ENCODE assay signal across 11 mouse cellular contexts in the genomic region with DNA sequence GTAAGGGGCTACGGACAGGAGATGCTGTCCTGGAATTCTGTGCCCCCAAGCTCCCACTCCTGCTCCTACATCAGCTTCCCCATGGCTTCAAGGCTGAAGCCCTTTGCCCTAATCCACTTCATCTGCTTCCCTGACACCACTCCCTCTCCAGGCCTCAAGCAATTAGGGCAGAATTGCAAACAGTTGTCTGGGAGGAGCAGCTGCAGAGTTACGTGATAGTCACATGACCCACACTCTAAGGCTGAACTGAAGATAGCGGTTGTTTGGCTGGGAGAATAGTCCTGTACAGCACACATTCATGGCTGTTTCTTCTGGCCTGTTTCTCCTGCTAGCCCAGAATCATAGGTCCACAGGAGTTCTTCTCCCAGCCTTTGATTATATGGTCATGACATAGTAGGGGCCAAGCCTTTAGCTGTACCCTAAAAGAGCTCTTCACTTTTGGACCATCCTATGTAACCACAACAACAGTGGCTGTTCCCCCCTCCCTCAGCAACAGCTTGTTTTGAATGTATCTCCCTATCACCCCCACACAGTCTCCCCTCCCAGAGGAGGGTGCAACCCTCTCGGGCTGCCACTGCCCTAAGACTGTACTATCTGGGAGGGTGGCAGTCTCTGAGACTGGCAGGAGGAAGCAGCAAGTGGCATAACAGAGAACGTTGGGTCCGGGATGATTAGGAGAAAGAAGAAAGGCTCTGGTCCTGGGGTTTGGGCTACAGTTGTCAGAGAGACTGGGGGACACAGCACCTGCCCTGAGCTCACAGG. TPM values are rescaled to one million over a fixed set of nuclear protein-coding genes. Genes with fewer than 3 reads are reported as not detected.
DNase-seq lines count a peak whose midpoint lies in the region; ATAC-seq and TF ChIP-seq lines count a peak whose summit lies in the region.
"Had no signal": no experiment of that assay in that cellular context is flagged by ENCODE, and none has a peak within 500 bp of the region (broad histone marks: within the 10 kb centered on the region; RNA-seq: fewer than 3 reads in every experiment).

No protein-coding gene starts in this region.

- WGBS in embryonic facial prominence, embryonic 14.5 days, result 48% methylated on average over 6 of the region's 6 CpGs
- 45% methylated on average over 6 of the region's 6 CpGs for WGBS in limb, embryonic 15.5 days

- no peak overlapping the region for H3ac ChIP-seq in C2C12 (ENCODE audit: control insufficient read depth, insufficient read length, low read depth)

- no peak for TF ChIP-seq CTCF in C2C12 (IDR thresholded peaks at IDR 0.05; ENCODE audit: control insufficient read depth, insufficient read depth, insufficient read length)

- peaks cover 14% of the 10 kb centered on the region; the same call in 1 of the 2 replicates for H3K4me1 ChIP-seq in embryonic facial prominence, embryonic 14.5 days (ENCODE audit: control insufficient read depth, insufficient read depth, low read length)
- peaks cover 24% of the 10 kb centered on the region for H3K4me1 ChIP-seq in limb, embryonic 15.5 days

- no peak overlapping the region for H3K4me2 ChIP-seq in embryonic facial prominence, embryonic 14.5 days (ENCODE audit: low read depth, low read length)
- H3K4me2 ChIP-seq in limb, embryonic 15.5 days, result no peak overlapping the region
- H3K4me2 ChIP-seq: heart, embryonic 13.5 days had no signal

- peak overlapping the region; percentile 52 for H3K27ac ChIP-seq in embryonic facial prominence, embryonic 14.5 days (replicated peaks; ENCODE audit: low read depth, low read length)
- 0 out of 2 replicates have a peak overlapping the region, but pooled peaks have one; percentile 48 for H3K27ac ChIP-seq in limb, embryonic 15.5 days
- H3K27ac ChIP-seq: heart, embryonic 13.5 days had no signal

- no peak overlapping the region for H3K9ac ChIP-seq in embryonic facial prominence, embryonic 14.5 days (ENCODE audit: low read depth, low read length)
- no peak overlapping the region for H3K9ac ChIP-seq in limb, embryonic 15.5 days
- H3K9ac ChIP-seq: heart, embryonic 13.5 days had no signal

- H3K79me3 ChIP-seq in C2C12 (ENCODE audit: low read depth), result no peaks in the 10 kb centered on the region

- no peaks in the 10 kb centered on the region for H3K79me2 ChIP-seq in C2C12 (ENCODE audit: control insufficient read depth, insufficient read depth)

- no peak overlapping the region for H3K4me3 ChIP-seq in C2C12 (ENCODE audit: insufficient read depth, poor library complexity, severe bottlenecking)
- no peak overlapping the region for H3K4me3 ChIP-seq in embryonic facial prominence, embryonic 14.5 days (ENCODE audit: low read depth, low read length)
- H3K4me3 ChIP-seq in limb, embryonic 15.5 days, result no peak overlapping the region
- H3K4me3 ChIP-seq: heart, embryonic 13.5 days had no signal

- H3K27me3 ChIP-seq in C2C12 (ENCODE audit: control insufficient read depth, insufficient read depth, insufficient read length), result peaks cover 26% of the 10 kb centered on the region
- H3K27me3 ChIP-seq in embryonic facial prominence, embryonic 14.5 days (replicated peaks; ENCODE audit: control insufficient read depth, insufficient read depth, low read length), result no peaks in the 10 kb centered on the region
- H3K27me3 ChIP-seq in limb, embryonic 15.5 days, result no peaks in the 10 kb centered on the region
- H3K27me3 ChIP-seq: heart, embryonic 13.5 days had no signal

- no peaks in the 10 kb centered on the region for H3K9me3 ChIP-seq in embryonic facial prominence, embryonic 14.5 days (ENCODE audit: control insufficient read depth, low read length)
- no peaks in the 10 kb centered on the region for H3K9me3 ChIP-seq in limb, embryonic 15.5 days
- H3K9me3 ChIP-seq: heart, embryonic 13.5 days had no signal

- peak; percentile 36 for DNase-seq in 416B (ENCODE audit: low read depth)
- DNase-seq in embryonic facial prominence, embryonic 14.5 days (ENCODE audit: low spot score), result peak; percentile 85
- no peak for DNase-seq in left cerebral cortex, adult 9 months (ENCODE audit: low spot score in 2 of 2)
- DNase-seq in right cerebral cortex, postnatal 25 days, result no peak
- DNase-seq: kidney, postnatal 25 days; lung, postnatal 10 days; thymus, postnatal 25 days had no signal

- ATAC-seq in embryonic facial prominence, embryonic 14.5 days (ENCODE audit: low read depth), result peak; percentile 64; the same call in 1 of the 2 replicates
- ATAC-seq in limb, embryonic 15.5 days (ENCODE audit: insufficient number of reproducible peaks, low FRiP score, low TSS enrichment, low read depth), result no peak
- no peak for ATAC-seq in activated CD4-positive, CD25-positive, alpha-beta regulatory T cell, adult 4 months

- H3K36me3 ChIP-seq in C2C12 (ENCODE audit: control insufficient read depth, insufficient read depth), result no peaks in the 10 kb centered on the region
- H3K36me3 ChIP-seq in embryonic facial prominence, embryonic 14.5 days (ENCODE audit: control insufficient read depth, insufficient read depth, low read length), result no peaks in the 10 kb centered on the region
- H3K36me3 ChIP-seq in limb, embryonic 15.5 days, result no peaks in the 10 kb centered on the region
- H3K36me3 ChIP-seq: heart, embryonic 13.5 days had no signal

TF ChIP-seq in C2C12, 6 proteins besides CTCF, POLR2A, EP300 and RAD21:
- no peak for TF ChIP-seq MYOD1 (IDR thresholded peaks at IDR 0.05; ENCODE audit: control insufficient read depth, insufficient read length, low read depth)
- no peak for TF ChIP-seq FOSL1 (IDR thresholded peaks at IDR 0.05; ENCODE audit: insufficient read depth, low read length, poor library complexity, severe bottlenecking)
- TF ChIP-seq USF1 (IDR thresholded peaks at IDR 0.05; ENCODE audit: low read depth), result peak; percentile 80

RNA-seq across cellular contexts. Expression of gene Clps, which starts 3.8 kb away (rescaled TPM):
- polyA plus RNA-seq in C2C12 (2012; fragmentation: generic; extraction: Trizol), result not detected
- polyA plus RNA-seq in embryonic facial prominence, embryonic 14.5 days (2014; fragmentation: Nextera tagmentation; extraction: Ambion mirVana), result not detected in 2 replicates
- 0.47 and 1.8 TPM in 2 replicates for polyA plus RNA-seq in limb, embryonic 15.5 days (2015; fragmentation: Nextera tagmentation; extraction: Ambion mirVana)
- not detected for polyA plus RNA-seq in activated CD4-positive, CD25-positive, alpha-beta regulatory T cell, adult 4 months (2017; shearing (Covaris generic))

RNA-seq across cellular contexts. Expression of gene Clpsl2, which starts 7.6 kb away (rescaled TPM):
- polyA plus RNA-seq in C2C12 (2012; fragmentation: generic; extraction: Trizol), result not detected
- not detected in 2 replicates for polyA plus RNA-seq in embryonic facial prominence, embryonic 14.5 days (2014; fragmentation: Nextera tagmentation; extraction: Ambion mirVana)
- not detected in 2 replicates for polyA plus RNA-seq in limb, embryonic 15.5 days (2015; fragmentation: Nextera tagmentation; extraction: Ambion mirVana)
- polyA plus RNA-seq in activated CD4-positive, CD25-positive, alpha-beta regulatory T cell, adult 4 months (2017; shearing (Covaris generic)), result not detected
- polyA plus RNA-seq: heart, embryonic 13.5 days had no signal

RNA-seq across cellular contexts. Expression of gene Lhfpl5, which starts 18.6 kb away (rescaled TPM):
- 0.06 TPM for polyA plus RNA-seq in C2C12 (2012; fragmentation: generic; extraction: Trizol)
- polyA plus RNA-seq in embryonic facial prominence, embryonic 14.5 days (2014; fragmentation: Nextera tagmentation; extraction: Ambion mirVana), result 0.31 and 0.70 TPM in 2 replicates
- 0.40 and 0.60 TPM in 2 replicates for polyA plus RNA-seq in limb, embryonic 15.5 days (2015; fragmentation: Nextera tagmentation; extraction: Ambion mirVana)
- 1 to 10 TPM in 1 of 2 experiments, under 1 TPM in 1; 0.64 to 1.7 TPM for polyA plus RNA-seq in activated CD4-positive, CD25-positive, alpha-beta regulatory T cell, adult 4 months (2017; shearing (Covaris generic))

RNA-seq across cellular contexts. Expression of gene Armc12, which starts 26.2 kb away (rescaled TPM):
- not detected for polyA plus RNA-seq in C2C12 (2012; fragmentation: generic; extraction: Trizol)
- polyA plus RNA-seq in embryonic facial prominence, embryonic 14.5 days (2014; fragmentation: Nextera tagmentation; extraction: Ambion mirVana), result not detected in 2 replicates
- not detected in 2 replicates for polyA plus RNA-seq in limb, embryonic 15.5 days (2015; fragmentation: Nextera tagmentation; extraction: Ambion mirVana)
- not detected for polyA plus RNA-seq in activated CD4-positive, CD25-positive, alpha-beta regulatory T cell, adult 4 months (2017; shearing (Covaris generic))
- polyA plus RNA-seq: heart, embryonic 13.5 days had no signal

RNA-seq across cellular contexts. Expression of gene Fkbp5, which starts 39.5 kb away (rescaled TPM):
- 24.4 TPM for polyA plus RNA-seq in C2C12 (2012; fragmentation: generic; extraction: Trizol)
- 8.4 and 11.7 TPM in 2 replicates for polyA plus RNA-seq in embryonic facial prominence, embryonic 14.5 days (2014; fragmentation: Nextera tagmentation; extraction: Ambion mirVana)
- 29.8 and 42.1 TPM in 2 replicates for polyA plus RNA-seq in limb, embryonic 15.5 days (2015; fragmentation: Nextera tagmentation; extraction: Ambion mirVana)
- polyA plus RNA-seq in activated CD4-positive, CD25-positive, alpha-beta regulatory T cell, adult 4 months (2017; shearing (Covaris generic)), result 10 to 100 TPM; 17.9 to 24.0 TPM

Comparison
In these comparisons a context has a peak if more than half of its experiments do, and no peak if none do; other contexts are left out.
1. DNase-seq: peak in 416B (single experiment) and embryonic facial prominence, embryonic 14.5 days (single experiment); none in left cerebral cortex, adult 9 months (0 of 2) and right cerebral cortex, postnatal 25 days (single experiment).